Mouse (Mus musculus) forelimb bud, embryonic 11.5 days (tissue): ENCODE measurements around the gene Trp53bp1.

Experiments used
- DNase-seq: peaks from one replicate; pipeline ENCODE4 v3.0.0-alpha.2; 2012; ENCODE audit warnings: low read depth, low spot score

The Trp53bp1 gene

DNA sequence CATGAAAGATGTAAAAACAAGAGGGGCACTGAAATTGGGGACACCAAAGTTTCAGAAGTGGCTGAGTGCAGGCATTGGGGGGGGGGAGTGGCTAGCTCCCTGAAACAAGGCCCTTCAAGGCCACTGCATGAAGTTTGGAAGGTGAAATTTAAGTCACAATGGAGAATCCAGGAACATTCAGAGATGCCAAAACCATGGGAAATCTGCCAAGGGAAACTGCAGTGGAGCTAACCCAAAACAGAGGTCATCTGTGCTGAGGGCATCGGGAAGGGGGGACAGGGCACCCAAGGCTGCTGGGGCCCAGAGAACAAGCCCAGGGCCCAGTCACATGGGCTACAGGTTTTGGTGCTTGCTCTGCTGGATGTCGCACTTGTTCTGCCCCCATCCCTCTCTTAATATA, 21.4 kb downstream of the Trp53bp1 start:
- no peak for DNase-seq

DNA sequence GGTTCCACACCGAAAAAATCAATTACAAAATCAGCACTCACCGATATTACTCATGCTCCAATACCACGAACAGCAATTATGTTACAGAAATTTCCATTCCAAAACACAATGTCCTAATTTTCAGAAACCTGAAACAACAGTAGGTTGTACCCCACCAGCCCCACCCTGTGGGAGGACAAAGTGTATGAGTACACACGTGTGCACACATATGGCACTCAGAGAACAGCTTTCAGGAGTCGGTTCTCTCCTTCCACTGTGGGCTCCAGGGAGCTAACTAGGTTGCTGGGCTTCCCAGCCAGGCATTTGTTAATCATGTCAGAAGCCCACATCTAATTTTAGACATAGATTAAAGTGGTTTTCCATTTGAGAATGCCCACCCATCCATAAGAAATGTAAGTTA, 27.1 kb downstream of the Trp53bp1 start:
- no peak for DNase-seq

DNA sequence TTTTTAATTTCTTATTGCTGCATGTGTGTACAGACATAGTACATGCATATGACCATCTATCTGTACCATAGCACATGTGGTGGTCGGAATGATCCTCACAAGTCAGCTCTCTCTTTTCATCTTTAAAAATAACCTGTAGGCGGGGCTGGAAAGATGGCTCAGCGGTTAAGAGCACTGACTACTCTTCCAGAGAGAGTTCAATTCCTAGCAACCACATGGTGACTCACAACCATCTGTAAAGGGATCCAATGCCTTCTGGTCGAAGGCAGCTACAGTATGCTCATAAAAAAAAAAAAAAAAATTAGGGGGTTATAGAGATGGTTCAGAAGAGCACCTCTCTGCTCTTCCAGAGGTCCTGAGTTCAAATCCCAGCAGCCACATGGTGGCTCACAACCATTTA, 31.8 kb downstream of the Trp53bp1 start:
- DNase-seq: no peak

DNA sequence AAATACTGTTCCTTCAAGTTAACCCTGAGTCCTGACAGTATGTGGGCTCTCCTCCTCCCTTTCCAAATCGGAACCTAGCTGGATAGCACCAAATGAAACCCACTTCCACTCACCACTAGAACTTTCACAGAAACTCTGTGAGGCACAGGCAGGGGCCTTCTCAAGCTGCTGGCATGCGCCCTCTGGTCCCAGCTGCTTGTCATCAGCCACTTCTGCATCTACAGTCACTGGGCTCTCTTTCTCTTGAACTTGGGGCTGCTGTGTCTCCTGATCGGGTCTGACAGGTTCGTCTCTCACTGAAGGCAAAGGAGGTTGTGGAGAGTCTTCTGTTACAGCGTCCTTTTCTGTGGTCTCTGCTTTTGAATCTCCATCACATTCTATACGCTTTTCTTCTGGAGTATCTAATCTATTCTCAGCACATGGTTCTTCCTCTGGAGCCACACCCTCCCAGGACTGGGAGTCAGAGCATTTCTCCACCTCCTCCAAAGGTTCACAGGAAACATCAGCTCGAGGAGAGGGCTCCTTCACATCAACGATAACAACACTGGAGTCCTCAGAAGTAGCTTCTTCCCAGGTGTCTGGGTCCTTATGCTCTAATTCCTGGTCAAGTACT, 35.6 kb downstream of the Trp53bp1 start:
- no peak for DNase-seq

DNA sequence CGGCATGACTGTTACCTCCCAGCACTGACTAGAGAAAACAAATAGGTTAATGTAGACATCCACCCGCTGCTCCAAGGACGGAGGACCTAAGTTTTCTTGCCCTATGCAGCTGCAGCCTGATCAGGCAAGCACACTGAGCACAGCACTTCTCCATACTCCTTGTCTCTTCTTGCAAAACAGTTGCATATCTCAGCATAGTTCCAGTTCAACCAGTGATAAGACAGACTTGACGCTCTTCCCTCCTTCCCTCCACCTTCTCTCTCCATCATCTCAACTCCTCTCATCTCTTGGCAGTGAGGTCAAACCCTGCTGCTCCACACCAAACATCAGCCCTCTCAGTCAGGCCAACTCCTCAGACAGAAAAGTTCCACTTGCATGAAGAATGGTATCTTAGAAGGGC, 43.1 kb downstream of the Trp53bp1 start:
- no peak for DNase-seq

DNA sequence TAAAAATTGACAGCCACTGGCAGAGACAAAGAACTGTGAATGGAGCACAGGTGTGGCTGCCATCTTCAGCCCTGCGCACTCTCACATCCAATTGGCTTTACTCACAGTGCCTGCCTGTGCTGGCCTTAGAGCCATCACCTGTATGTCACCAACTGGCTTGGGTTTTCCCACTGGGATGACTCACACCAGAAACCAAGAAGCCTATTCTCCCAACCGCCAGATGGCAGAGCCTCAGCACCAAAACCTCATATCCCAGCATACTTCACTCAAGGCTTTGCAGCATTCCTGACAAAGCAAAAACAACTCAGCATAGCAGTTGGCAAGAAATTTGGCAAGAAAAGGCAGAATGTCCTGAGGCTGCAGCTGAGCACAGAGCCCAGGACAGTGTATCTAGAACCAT, 48.2 kb downstream of the Trp53bp1 start:
- no peak for DNase-seq

DNA sequence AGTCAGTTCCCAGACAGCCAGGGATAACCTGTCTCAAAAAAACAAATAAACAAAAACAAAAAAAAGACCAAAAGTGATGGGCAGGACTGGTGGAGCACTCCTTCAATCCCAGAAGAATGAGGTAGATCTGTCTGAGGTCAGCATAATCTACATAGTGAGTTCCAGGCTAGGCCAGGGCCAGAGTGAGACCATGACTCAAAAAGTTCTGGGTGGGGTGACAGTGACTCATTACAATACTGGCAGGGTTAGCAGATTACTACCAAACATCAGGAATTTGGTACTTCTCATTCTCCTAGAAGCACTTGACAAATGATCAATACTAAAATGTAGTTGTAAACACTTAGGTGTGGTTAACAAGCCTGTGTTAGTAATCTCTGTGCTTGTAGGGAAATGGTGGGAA, 51.2 kb downstream of the Trp53bp1 start:
- no peak for DNase-seq

DNA sequence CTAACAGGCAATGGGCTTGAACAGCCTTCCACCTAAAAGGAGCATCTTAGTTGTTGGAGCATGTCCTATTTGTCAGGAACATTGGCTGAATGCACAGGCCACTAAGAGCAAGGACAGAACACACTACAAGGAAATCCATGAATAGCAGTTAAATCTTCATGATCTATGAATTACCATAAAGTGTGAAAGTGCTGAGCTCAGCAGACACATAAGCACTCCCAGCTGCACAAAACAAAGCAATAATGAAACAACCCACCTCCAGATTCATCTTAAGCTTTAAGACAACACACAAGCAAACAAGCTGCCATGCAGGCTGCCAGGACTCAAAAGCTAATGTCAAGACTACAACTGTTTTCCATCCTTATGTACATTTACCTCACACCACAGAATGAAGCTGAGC, 52.0 kb downstream of the Trp53bp1 start:
- DNase-seq: no peak

DNA sequence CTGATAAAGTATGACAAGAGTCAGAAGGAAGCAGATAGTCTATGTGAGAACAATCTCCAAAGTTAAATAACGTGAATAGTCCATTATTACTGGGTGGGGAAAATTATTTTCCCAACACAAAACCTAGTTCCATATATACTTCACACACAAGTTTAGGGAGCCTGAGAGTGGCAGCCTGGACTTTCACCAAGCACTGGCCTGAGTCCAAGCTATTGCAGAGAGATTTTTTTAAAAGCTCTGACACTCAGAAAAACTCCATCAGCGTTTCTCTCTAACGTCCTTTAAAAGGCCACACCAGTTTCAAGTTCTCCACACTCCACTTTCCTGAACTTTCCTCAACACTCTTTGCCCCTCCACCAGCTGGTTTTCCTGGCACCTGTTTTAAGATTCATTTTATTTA, 56.7 kb downstream of the Trp53bp1 start:
- no peak for DNase-seq

DNA sequence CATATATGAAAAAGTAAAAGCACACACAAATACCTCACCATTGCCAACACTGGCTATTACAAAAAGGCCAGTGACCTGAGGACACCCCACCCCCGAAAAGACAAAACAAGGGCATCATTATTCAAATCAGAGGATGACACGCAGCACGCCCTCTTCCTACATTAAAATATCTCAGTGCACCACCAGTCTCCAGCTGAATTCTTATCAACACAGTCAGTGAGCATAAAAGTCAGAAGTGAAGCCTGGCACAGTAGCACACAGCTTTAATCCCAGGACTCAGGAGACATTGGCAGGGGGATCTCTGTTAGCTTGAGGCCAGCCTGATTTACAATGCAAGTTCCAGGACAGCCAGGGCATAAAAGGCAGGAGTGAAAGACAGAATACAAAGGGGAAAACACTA, 64.7 kb downstream of the Trp53bp1 start:
- DNase-seq: no peak

DNA sequence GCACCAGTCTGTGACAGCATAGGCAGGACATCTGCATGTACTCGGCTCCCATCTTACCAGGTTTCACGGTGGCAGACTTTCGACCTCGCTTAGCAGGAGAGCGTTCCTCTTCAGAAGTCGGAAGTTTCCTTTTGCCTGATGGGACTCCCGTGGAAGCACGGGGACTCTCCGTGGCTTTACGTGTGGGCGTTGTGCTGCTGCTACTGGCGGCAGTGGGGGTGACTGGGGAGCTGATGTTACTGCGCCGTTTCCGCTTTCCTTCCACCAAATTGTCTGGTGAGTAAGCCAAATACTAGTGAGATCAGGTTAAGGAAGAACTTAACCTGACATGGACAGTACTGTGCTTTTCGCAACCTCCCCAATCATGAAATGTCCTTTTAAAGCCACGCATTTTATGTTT, 66.9 kb downstream of the Trp53bp1 start:
- no peak for DNase-seq

DNA sequence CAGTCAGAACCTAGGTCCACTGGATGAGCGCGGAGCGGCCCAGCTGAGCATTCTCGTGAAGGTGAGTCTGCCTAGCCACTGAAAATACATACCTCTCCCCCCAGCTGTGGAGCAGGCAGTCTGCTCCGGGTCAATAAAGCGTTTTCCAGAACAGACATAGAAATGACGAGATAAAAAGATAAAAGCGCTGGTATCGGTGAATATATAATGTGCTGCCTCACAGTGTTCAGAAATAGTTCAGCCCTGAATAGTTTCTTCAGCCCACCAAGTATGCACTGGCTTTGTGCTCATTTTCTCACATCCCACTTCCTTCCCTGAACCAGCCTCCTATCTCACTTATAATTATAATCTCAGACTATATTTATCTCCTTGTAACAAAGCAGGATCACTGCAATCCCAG, 75.7 kb downstream of the Trp53bp1 start:
- no peak for DNase-seq

DNA sequence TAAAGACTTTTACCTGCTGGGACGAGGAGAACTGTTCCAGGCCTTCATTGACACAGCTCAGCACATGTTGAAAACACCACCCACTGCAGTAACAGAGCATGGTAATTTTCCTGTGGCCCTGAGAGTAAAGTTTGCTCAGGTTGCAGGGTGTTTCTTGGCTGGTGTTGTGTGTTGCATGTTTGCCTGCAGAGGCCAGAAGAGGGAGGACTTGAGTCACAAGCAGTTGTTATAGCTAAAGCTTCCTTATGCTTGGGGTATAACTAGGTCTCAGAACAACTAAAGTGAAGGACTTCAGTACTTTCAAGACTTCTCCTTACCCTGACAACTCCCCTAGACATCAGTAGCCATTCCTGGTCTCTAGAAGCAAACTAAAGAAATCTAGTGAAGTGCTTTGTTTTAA, 82.7 kb downstream of the Trp53bp1 start:
- DNase-seq: no peak

DNA sequence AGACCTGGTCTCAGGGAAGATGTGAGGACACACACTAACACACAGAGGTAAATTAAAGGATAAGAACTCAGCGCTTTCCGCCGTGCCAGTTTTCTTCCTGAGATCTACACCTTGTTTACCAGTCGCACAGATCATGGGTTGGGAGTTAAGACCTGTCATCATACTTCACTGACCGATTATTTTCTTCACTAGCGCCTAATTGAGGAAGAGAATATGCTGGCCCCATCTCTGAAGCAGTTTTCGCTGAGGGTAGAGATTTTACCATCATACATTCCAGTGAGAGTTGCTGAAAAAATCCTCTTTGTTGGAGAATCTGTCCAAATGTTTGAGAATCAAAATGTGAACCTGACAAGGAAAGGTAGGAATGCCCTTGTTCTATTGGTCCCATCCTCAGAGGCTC, 87.1 kb downstream of the Trp53bp1 start:
- DNase-seq: no peak

DNA sequence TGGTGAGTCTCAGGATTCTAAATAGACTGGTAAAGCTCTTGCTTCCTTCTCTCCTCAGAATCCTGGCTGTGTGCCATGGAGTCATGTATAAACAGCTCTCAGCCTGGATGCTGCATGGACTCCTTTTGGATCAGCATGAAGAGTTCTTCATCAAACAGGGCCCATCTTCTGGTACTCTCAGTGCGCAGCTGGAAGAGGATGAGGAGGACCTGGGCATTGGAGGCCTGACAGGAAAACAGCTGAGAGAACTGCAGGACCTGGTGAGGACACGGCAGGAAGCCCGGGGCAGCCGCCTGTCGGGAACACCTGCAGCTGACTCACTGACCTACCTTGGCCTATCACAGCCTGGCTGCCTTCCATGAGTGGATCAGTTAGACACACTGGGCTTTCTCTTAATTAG, 87.8 kb downstream of the Trp53bp1 start:
- no peak for DNase-seq

DNA sequence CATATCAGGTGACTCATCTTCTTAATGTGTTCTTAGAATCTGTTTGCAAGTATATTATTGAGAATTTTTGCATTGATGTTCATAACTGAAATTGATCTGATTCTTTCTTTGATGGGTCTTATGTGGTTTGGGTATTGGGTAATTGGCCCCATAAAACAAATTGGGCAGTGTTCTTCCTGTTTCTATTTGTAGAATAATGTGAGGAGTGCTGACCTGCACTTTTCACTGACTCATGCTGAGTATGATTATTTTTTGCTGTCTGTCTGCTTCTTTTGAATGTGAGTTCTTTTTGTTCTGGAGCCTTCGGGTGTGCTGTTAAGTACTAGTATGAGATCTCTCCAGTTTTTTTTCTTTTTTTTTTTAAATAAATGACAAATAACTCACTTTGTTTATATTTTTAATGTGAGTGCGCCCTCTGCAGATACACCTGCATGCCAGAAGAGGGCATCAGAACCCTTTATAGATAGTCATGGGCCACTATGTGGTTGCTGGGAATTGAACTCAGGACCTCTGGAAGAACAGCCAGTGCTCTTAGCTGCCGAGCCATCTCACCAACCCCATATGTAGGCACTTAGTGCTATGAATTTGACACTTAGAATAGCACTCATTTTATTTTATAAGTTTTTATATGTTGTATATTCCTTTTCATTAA, 92.3 kb downstream of the Trp53bp1 start:
- DNase-seq: no peak

DNA sequence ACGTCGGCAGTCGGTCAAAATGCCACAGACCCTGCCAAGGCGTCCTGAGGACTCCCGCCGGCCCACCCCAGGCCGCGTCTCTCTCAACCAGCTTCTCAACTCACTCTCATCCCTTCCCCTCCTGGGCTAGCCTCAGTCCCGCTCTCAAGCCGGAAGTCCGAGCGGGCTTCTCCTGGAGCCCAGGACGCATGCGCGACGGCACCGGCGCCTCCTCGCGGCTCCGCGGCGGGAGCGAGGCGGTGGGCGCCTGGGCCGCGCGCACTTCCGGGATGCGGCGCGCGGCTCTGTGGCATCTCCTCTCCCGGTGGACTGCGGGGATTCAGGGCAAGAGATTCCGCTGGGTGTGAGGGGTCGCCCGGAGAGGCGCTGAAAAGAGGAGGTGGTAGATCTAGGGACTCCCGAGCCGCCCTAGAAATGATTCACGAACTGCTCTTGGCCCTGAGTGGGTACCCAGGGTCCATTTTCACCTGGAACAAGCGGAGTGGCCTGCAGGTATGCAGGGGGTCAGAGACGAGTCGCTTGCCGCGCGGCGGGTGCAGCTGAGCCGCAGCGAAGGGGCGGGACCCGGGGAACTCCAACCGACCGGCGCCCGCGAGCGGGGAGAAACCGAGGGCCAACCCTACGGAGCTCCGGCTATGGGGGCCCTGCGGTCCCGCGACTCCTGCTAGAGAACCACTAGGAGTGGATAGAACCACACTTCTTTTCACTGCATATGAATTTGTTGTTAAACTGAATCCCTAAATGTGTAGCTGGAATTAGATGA, 100.0 kb downstream of the Trp53bp1 start, which contains the start of gene Zscan29:
TSS of gene Zscan29 (minus strand) at position 146 of the 763 bp plus-strand sequence.
- DNase-seq: peak; percentile 91

DNA sequence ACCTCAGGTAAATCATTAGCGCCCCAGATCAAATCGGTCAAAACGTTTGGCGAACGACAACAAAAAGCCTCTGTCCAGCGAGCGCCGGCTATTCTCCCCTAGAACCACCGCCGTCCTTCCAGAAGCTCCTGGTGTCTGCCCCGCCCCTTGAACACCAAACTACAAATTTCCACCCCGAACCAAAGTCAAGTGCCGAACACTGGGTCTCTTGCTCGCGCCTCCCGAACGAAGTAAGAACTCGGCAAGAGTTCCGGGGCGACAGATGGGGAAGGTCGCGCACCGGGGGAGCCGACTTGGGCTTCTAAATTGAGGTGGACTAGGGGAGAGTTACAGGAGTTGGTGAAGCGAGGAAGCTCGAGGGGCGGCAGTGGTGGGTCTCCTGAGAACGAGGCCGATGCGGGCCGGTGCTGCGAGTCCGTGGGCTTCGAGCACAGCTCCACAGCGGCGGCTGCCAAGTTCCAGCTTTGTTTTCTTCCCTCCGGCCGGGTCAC, 100.7 kb downstream of the Trp53bp1 start, which contains the start of gene Tubgcp4:
TSS of gene Tubgcp4 (plus strand) at position 174 of the 491 bp plus-strand sequence.
- DNase-seq: peak; percentile 11

DNA sequence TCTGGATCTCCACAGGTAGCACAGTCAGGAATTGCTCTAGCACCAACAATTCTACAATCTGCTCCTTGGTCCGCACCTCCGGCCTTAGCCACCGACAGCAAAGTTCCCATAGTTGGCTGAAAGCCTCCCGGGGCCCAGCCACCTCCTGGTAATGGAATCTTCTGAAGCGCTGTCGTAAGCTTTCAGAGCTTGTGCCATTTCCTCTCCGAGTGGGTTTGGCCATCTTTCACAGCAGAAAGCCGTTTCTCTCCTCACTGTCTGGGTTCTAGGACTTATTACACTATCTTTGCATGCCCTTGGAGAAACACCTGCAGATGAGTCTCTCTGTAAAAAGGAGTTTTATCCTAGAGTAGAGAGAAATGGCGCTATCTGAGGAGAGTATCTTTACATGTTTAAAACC, 101.3 kb downstream of the Trp53bp1 start:
- no peak for DNase-seq

DNA sequence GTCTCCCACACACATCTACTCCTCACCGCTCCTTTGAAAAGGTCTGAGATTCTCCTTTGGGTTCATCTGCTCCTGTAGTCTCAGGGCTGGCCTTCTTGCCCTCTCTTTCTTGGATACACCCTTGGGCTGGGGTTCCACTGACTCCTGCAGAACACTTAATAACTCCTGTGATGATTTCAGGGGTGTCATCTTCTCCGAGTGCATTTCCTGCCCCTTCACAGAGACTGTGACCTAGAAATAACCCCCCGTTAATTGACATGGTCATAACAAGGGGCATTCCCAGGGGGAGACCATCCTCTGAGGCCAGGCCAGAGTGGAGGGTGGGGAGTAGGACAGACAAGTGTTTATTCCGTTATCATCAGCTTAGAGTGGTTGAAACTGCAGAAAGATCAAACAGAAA, 102.0 kb downstream of the Trp53bp1 start:
- DNase-seq: no peak

DNA sequence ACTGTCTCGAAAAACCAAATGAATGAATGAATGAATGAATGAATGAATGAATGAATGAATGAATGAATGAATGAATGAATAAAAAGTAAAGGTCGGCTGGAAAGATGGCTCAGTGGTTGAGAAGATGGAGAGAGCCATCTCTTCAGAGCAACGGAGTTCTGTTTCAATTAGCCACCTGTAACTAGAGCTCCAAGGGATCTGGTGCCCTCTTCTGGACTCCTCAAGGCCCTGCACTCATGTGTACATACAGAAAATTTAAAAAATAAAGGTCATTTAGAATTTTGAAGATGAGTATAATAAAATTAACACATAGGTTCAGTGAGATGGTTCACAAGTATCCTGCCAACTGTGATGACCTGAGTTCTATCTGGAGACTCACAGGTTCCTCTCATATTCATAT, 118.1 kb downstream of the Trp53bp1 start:
- DNase-seq: no peak

DNA sequence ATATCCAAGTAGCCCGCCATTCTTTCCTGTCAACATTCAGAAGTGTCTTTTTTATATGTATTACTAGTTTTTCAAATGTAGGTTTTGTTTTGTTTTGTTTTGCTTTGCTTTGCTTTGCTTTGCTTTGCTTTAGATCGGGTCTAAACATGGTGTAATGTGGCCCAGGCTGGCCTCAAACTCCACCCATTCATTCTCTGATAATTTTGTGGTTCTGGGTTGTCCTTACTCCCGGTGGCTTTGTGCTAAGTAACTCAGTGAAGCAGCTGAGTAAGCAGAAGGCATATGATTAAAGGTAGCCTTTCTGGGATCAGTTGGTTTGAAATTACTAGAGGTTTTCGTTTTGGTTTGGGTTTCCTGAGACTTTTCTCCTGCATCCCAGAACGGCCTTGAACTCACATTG, 121.5 kb downstream of the Trp53bp1 start:
- DNase-seq: no peak
